Mouse (Mus musculus) cerebellum, adult 11-12 months (tissue): ENCODE results near the gene Chrna10.
A peak's percentile ranks its signal among the peaks of the same experiment; 100 is the strongest.

Experiments used
- DNase-seq: peaks from one replicate; pipeline ENCODE4 v3.0.0; 2022

Gene Chrna10

GRCm38 (mm10) chr7:102080311-102080710 is 36.3 kb downstream of the Chrna10 start:
- DNase-seq: no peak

- DNase-seq: no peak
These were observed 38.1 kb downstream of the Chrna10 start for GRCm38 (mm10) chr7:102078517-102078916.

GRCm38 (mm10) chr7:102076714-102077296 is 39.8 kb downstream of the Chrna10 start:
- no peak for DNase-seq

GRCm38 (mm10) chr7:102066363-102066762 is 50.3 kb downstream of the Chrna10 start:
- no peak for DNase-seq

GRCm38 (mm10) chr7:102065046-102065891 is 51.4 kb downstream of the Chrna10 start, which contains the start of the genes Rnf121, Xndc1 and Xntrpc:
Rnf121 (minus strand) TSS chr7:102065469.
Xndc1 (plus strand) TSS chr7:102065511.
Xntrpc (plus strand) TSS chr7:102065713.
- peak; percentile 92 for DNase-seq

- no peak for DNase-seq
These were observed 52.0 kb downstream of the Chrna10 start for GRCm38 (mm10) chr7:102064655-102065045.

GRCm38 (mm10) chr7:102063891-102064290 is 52.7 kb downstream of the Chrna10 start:
- no peak for DNase-seq

- no peak for DNase-seq
These were observed 54.4 kb downstream of the Chrna10 start for GRCm38 (mm10) chr7:102062203-102062602.

- no peak for DNase-seq
These were observed 55.3 kb downstream of the Chrna10 start for GRCm38 (mm10) chr7:102061353-102061752.
